Mouse (Mus musculus): ENCODE results near the gene Kntc1.

Gene Kntc1

DNA sequence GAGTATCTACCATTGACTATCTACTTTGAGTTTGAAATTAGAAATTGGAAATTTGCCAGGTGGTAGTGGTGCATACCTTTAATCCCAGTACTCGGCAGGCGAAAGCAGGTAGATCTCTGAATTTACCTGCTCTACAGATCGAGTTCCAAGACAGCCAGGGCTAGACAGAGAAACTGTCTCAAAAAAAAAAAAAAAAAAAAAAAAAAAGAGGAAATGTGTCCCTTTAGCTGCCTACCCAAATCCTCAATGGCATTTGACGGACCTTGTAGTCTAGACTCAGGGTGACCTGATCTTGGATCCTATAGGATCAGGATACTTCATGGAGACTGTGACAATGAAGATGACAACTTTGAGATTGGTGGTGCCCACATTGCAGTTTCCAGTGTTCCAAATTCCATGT, 116.9 kb downstream of the Kntc1 start:
- DNase-seq (ENCODE audit: inconsistent ontology term): no peak

- DNase-seq (ENCODE audit: inconsistent ontology term): no peak
Measured at GRCm38 (mm10) chr5:123869615-123870014, 120.1 kb downstream of the Kntc1 start.
